Mouse (Mus musculus): Measurements from ENCODE around the gene Sgpp2. TPM values are rescaled to one million over a fixed set of nuclear protein-coding genes. Genes with fewer than 3 reads are reported as not detected.
A peak's percentile ranks its signal among the peaks of the same experiment; 100 is the strongest.

Gene Sgpp2
- polyA plus RNA-seq, 1 experiment from 2014 or later = 6.2 TPM

DNA sequence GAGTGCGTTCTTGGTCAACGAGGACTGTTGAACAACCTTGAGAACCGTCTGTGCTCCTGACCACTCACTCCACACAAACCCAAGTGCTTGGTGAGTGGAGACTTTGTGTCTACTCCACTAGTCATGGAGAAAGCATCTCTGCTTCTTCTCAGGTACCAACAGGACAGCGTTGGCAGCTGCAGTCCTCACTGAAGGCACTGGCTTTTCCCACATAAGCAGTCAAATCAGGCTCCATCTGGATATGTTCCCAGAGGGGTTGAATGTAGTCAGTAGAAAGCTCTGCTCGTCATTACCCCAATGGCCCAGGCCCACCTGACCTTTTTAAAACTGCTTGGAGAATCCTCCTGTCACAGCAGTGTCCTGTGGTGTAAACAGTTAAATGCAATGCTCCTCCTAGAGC, 104.3 kb downstream of the Sgpp2 start:
- ATAC-seq (replicated peaks; ENCODE audit: insufficient number of reproducible peaks, low FRiP score, low TSS enrichment, low read depth) = no peak
- Histone ChIP-seq H3K4me1 (ENCODE audit: control insufficient read depth, insufficient read depth, low read length) (no peaks in the 10 kb centered on the region), H3K4me3 (ENCODE audit: low read depth, low read length) (no peak overlapping the region), H3K27me3 (ENCODE audit: control insufficient read depth, insufficient read depth, low read length) (no peaks in the 10 kb centered on the region), H3K4me2 (ENCODE audit: low read depth, low read length) (no peak overlapping the region), H3K36me3 (replicated peaks; ENCODE audit: control insufficient read depth, insufficient read depth, low read depth, low read length) (no peaks in the 10 kb centered on the region), H3K9ac (replicated peaks; ENCODE audit: low read length) (no peak overlapping the region), H3K27ac (replicated peaks; ENCODE audit: low read depth, low read length) (no peak overlapping the region), H3K9me3 (replicated peaks; ENCODE audit: control insufficient read depth, low read length) (no peaks in the 10 kb centered on the region)
- DNase-seq (ENCODE audit: low spot score) = no peak
- 86% methylated on average over 5 of the region's 5 CpGs for WGBS

DNA sequence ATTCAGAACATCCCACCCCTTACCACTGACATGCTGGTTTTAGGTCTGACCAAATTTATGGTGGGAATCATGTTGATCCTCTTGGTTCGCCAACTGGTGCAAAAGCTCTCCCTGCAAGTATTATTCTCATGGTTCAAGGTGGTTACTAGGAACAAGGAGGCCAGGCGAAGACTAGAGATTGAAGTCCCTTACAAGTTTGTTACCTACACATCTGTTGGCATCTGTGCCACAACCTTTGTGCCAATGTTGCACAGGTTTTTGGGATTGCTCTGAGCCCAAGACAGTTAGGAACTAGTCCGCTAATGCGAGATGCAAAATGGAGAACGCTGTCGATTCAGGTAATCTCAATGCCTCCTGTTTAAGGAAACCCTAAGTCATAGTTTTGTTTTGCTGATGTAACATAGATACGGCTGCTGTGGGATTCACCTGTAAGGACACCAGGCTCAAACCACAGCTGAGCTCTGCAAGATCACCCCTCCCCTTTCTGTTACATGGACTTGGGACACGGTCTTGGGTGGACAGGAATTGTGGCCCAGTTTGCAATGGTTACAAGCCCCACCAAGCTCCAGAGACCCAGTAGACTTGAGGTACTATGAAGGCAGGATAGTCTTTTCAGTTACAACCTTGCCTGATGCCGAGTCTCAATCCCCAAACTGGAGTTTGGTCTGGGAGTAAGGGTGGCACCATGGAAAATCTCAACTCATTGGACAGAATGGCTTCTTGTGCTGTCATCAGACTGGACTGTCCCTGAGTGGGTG, 107.2 kb downstream of the Sgpp2 start:
- Histone ChIP-seq H3K4me3 (ENCODE audit: low read depth, low read length) (no peak overlapping the region), H3K27ac (replicated peaks; ENCODE audit: low read depth, low read length) (no peak overlapping the region), H3K9ac (replicated peaks; ENCODE audit: low read length) (no peak overlapping the region), H3K4me2 (ENCODE audit: low read depth, low read length) (no peak overlapping the region), H3K27me3 (ENCODE audit: control insufficient read depth, insufficient read depth, low read length) (no peaks in the 10 kb centered on the region), H3K36me3 (replicated peaks; ENCODE audit: control insufficient read depth, insufficient read depth, low read depth, low read length) (no peaks in the 10 kb centered on the region), H3K9me3 (replicated peaks; ENCODE audit: control insufficient read depth, low read length) (no peaks in the 10 kb centered on the region), H3K4me1 (ENCODE audit: control insufficient read depth, insufficient read depth, low read length) (no peaks in the 10 kb centered on the region)
- DNase-seq (ENCODE audit: low spot score) (no peak), ATAC-seq (replicated peaks; ENCODE audit: insufficient number of reproducible peaks, low FRiP score, low TSS enrichment, low read depth) (no peak)
- WGBS = 93% methylated on average over 9 of the region's 9 CpGs

DNA sequence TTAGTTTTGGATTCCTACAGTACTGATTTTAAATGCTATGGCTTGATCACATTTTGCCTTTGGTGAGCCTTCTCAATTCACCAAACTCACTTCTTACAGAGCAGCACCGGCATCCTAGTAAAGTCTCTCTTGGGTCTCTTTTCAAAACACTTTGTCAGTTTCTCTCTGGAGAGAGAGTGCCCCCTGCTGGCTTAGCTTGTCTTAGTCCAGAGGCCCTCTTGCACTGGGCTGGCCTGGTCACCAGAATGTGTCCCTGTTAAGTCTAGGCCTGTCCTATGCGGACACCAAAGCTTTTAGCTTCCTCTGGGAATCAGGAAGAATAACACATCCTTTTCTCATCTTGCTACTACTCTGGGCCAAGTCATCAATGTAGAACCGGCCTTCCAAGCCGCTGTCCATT, 109.4 kb downstream of the Sgpp2 start:
- DNase-seq (ENCODE audit: low spot score) (peak; percentile 90), ATAC-seq (replicated peaks; ENCODE audit: insufficient number of reproducible peaks, low FRiP score, low TSS enrichment, low read depth) (0 out of 2 replicates have a peak, but pooled peaks have one; percentile 64)
- no peaks in the 10 kb centered on the region for H3K36me3 ChIP-seq (replicated peaks; ENCODE audit: control insufficient read depth, insufficient read depth, low read depth, low read length)
- H3K27ac ChIP-seq (replicated peaks; ENCODE audit: low read depth, low read length) = no peak overlapping the region
- 45% methylated on average over 4 of the region's 4 CpGs for WGBS
- H3K4me1 ChIP-seq (ENCODE audit: control insufficient read depth, insufficient read depth, low read length) = no peaks in the 10 kb centered on the region
- no peaks in the 10 kb centered on the region for H3K9me3 ChIP-seq (replicated peaks; ENCODE audit: control insufficient read depth, low read length)
- no peak overlapping the region for H3K9ac ChIP-seq (replicated peaks; ENCODE audit: low read length)
- H3K4me2 ChIP-seq (ENCODE audit: low read depth, low read length) = no peak overlapping the region
- no peak overlapping the region for H3K4me3 ChIP-seq (ENCODE audit: low read depth, low read length)
- H3K27me3 ChIP-seq (ENCODE audit: control insufficient read depth, insufficient read depth, low read length) = no peaks in the 10 kb centered on the region

DNA sequence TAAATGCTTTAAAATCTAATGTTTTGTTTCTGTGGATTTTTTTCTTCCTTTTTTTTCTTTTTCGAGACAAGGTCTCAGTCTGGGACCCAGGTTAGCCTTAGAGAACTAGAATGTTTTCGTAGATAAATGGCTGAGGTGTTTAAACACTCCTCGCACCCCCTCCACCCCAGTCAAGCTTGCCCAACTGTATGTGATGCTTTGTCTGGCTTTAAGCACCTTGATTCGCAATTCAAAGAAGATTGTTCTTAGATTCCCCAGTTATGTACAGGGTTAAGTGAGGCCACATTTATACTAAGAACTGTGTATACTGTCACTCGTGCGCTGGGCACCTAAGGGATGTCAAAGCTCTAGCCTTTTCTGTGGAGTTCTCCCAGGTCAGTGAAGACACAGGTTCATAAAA, 110.1 kb downstream of the Sgpp2 start:
- H3K27me3 ChIP-seq (ENCODE audit: control insufficient read depth, insufficient read depth, low read length) = no peaks in the 10 kb centered on the region
- H3K4me3 ChIP-seq (ENCODE audit: low read depth, low read length) = no peak overlapping the region
- ATAC-seq (replicated peaks; ENCODE audit: insufficient number of reproducible peaks, low FRiP score, low TSS enrichment, low read depth) (no peak), DNase-seq (ENCODE audit: low spot score) (no peak)
- no peaks in the 10 kb centered on the region for H3K9me3 ChIP-seq (replicated peaks; ENCODE audit: control insufficient read depth, low read length)
- no peak overlapping the region for H3K4me2 ChIP-seq (ENCODE audit: low read depth, low read length)
- 90% methylated on average over 6 of the region's 6 CpGs for WGBS
- H3K9ac ChIP-seq (replicated peaks; ENCODE audit: low read length) = no peak overlapping the region
- H3K27ac ChIP-seq (replicated peaks; ENCODE audit: low read depth, low read length) = no peak overlapping the region
- H3K36me3 ChIP-seq (replicated peaks; ENCODE audit: control insufficient read depth, insufficient read depth, low read depth, low read length) = no peaks in the 10 kb centered on the region
- no peaks in the 10 kb centered on the region for H3K4me1 ChIP-seq (ENCODE audit: control insufficient read depth, insufficient read depth, low read length)

DNA sequence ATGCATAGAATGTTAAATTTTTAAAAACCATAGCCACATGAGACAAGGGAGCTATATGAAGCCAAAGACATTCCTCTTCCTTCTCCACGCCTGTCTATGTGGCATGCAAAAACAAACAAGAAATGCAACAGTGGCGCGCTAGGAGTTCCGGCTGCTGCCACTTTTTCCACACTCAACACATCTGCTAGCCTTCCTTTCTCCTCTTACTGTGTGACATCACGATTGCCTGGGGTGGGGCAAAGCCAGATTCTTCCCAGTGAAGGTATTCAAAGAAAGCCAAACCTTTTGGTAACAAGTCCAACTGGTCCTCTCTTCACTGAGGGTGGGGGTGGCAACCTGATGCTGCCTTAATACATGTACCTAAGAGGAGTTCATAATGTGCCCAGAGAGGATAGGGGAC, 111.6 kb downstream of the Sgpp2 start:
- no peaks in the 10 kb centered on the region for H3K36me3 ChIP-seq (replicated peaks; ENCODE audit: control insufficient read depth, insufficient read depth, low read depth, low read length)
- no peak overlapping the region for H3K4me2 ChIP-seq (ENCODE audit: low read depth, low read length)
- no peak for DNase-seq (ENCODE audit: low spot score)
- no peaks in the 10 kb centered on the region for H3K4me1 ChIP-seq (ENCODE audit: control insufficient read depth, insufficient read depth, low read length)
- H3K4me3 ChIP-seq (ENCODE audit: low read depth, low read length) = no peak overlapping the region
- no peaks in the 10 kb centered on the region for H3K27me3 ChIP-seq (ENCODE audit: control insufficient read depth, insufficient read depth, low read length)
- 81% methylated on average over 5 of the region's 5 CpGs for WGBS
- H3K9me3 ChIP-seq (replicated peaks; ENCODE audit: control insufficient read depth, low read length) = no peaks in the 10 kb centered on the region
- no peak overlapping the region for H3K27ac ChIP-seq (replicated peaks; ENCODE audit: low read depth, low read length)
- no peak for ATAC-seq (replicated peaks; ENCODE audit: insufficient number of reproducible peaks, low FRiP score, low TSS enrichment, low read depth)
- H3K9ac ChIP-seq (replicated peaks; ENCODE audit: low read length) = no peak overlapping the region

DNA sequence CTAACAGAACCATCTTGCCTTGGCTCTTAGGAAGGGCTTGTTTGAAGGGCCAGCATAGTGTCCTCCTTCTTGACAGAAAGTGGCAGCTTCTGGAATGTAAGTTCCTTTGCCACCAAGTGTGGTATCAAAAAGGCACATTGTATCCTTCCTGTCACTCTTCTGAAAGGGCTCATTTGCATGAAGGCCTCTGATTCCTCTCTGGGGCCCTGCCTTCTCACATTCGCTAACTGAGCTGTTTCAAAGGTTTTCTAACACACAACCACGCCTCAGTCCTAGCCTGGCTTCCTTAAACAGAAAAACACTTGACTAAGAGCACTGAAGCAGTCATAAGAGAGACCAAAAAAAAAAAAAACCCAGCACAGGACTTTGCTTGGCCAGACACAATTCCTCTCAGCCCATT, 112.4 kb downstream of the Sgpp2 start:
- H3K27ac ChIP-seq (replicated peaks; ENCODE audit: low read depth, low read length) = no peak overlapping the region
- H3K4me2 ChIP-seq (ENCODE audit: low read depth, low read length) = no peak overlapping the region
- no peaks in the 10 kb centered on the region for H3K4me1 ChIP-seq (ENCODE audit: control insufficient read depth, insufficient read depth, low read length)
- 49% methylated on average over 2 of the region's 2 CpGs for WGBS
- no peaks in the 10 kb centered on the region for H3K27me3 ChIP-seq (ENCODE audit: control insufficient read depth, insufficient read depth, low read length)
- DNase-seq (ENCODE audit: low spot score) (no peak), ATAC-seq (replicated peaks; ENCODE audit: insufficient number of reproducible peaks, low FRiP score, low TSS enrichment, low read depth) (no peak)
- H3K36me3 ChIP-seq (replicated peaks; ENCODE audit: control insufficient read depth, insufficient read depth, low read depth, low read length) = no peaks in the 10 kb centered on the region
- H3K9me3 ChIP-seq (replicated peaks; ENCODE audit: control insufficient read depth, low read length) = no peaks in the 10 kb centered on the region
- no peak overlapping the region for H3K9ac ChIP-seq (replicated peaks; ENCODE audit: low read length)
- no peak overlapping the region for H3K4me3 ChIP-seq (ENCODE audit: low read depth, low read length)

DNA sequence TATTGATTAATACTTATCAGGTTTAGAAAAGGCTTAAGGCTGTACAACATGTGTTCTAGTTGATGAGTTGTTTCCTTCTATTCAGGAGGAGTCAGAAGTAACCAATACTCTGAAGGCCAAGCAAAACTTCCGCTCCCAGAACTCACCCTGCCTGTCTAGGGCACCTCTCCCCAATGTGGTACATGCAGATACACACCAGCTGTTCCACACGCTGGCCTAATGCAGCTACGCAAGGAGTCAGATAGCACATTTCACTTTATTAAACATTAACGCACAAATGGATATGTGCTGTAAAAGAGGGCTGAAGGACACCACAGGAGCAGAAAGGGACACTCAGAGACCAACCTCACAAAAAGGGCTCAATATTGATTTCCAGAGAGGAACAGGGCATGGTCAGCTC, 114.7 kb downstream of the Sgpp2 start:
- Histone ChIP-seq H3K36me3 (replicated peaks; ENCODE audit: control insufficient read depth, insufficient read depth, low read depth, low read length) (no peaks in the 10 kb centered on the region), H3K27me3 (ENCODE audit: control insufficient read depth, insufficient read depth, low read length) (no peaks in the 10 kb centered on the region), H3K4me2 (ENCODE audit: low read depth, low read length) (no peak overlapping the region), H3K27ac (replicated peaks; ENCODE audit: low read depth, low read length) (no peak overlapping the region), H3K4me1 (ENCODE audit: control insufficient read depth, insufficient read depth, low read length) (no peaks in the 10 kb centered on the region), H3K9me3 (replicated peaks; ENCODE audit: control insufficient read depth, low read length) (no peaks in the 10 kb centered on the region), H3K4me3 (ENCODE audit: low read depth, low read length) (no peak overlapping the region), H3K9ac (replicated peaks; ENCODE audit: low read length) (no peak overlapping the region)
- DNase-seq (ENCODE audit: low spot score) (no peak), ATAC-seq (replicated peaks; ENCODE audit: insufficient number of reproducible peaks, low FRiP score, low TSS enrichment, low read depth) (no peak)
- WGBS = 90% methylated on average over 4 of the region's 4 CpGs

DNA sequence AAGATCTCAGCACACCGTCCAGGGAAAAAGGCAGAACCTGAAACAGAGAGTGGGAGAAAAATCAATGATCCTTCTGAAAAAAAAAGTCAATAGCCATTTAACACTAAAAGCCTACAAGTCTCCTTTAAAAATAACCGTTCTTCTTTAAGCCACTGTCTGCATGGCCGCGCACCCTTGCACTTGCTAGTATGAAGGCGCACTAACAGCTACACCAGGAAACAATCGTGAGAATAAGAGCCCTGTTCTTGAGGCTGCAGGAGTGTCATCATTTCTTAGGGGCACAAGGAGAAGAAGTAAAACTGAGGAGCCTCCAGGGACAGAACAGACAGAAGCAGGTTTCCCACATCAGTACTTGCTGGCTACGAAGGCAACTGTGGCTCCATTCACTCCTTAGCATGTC, 115.2 kb downstream of the Sgpp2 start:
- no peak overlapping the region for H3K9ac ChIP-seq (replicated peaks; ENCODE audit: low read length)
- DNase-seq (ENCODE audit: low spot score) (no peak), ATAC-seq (replicated peaks; ENCODE audit: insufficient number of reproducible peaks, low FRiP score, low TSS enrichment, low read depth) (no peak)
- no peak overlapping the region for H3K4me2 ChIP-seq (ENCODE audit: low read depth, low read length)
- no peak overlapping the region for H3K4me3 ChIP-seq (ENCODE audit: low read depth, low read length)
- no peaks in the 10 kb centered on the region for H3K27me3 ChIP-seq (ENCODE audit: control insufficient read depth, insufficient read depth, low read length)
- 88% methylated on average over 7 of the region's 7 CpGs for WGBS
- no peaks in the 10 kb centered on the region for H3K36me3 ChIP-seq (replicated peaks; ENCODE audit: control insufficient read depth, insufficient read depth, low read depth, low read length)
- no peaks in the 10 kb centered on the region for H3K4me1 ChIP-seq (ENCODE audit: control insufficient read depth, insufficient read depth, low read length)
- no peaks in the 10 kb centered on the region for H3K9me3 ChIP-seq (replicated peaks; ENCODE audit: control insufficient read depth, low read length)
- H3K27ac ChIP-seq (replicated peaks; ENCODE audit: low read depth, low read length) = no peak overlapping the region
